Mouse (Mus musculus) liver, adult 2 months (tissue): ENCODE results near the gene Hdhd3.

ENCODE experiments used
- CTCF ChIP-seq: fragments of 200-500 bp; IDR thresholded peaks from 2 replicates; pipeline ENCODE4 v1.5.1; 2011; ENCODE audit warnings: low read depth, low read length, control low read depth
- POLR2A ChIP-seq: fragments of 200-500 bp; IDR thresholded peaks from 2 replicates; pipeline ENCODE4 v1.6.1; 2011; ENCODE audit warnings: low read length, control low read depth; ENCODE audit not compliant: insufficient read depth; ENCODE audit errors: extremely low read depth

GRCm38 (mm10) chr4:62517538-62518415 lies 14.5 kb upstream of the Hdhd3 start:
- TF ChIP-seq POLR2A (no peak), CTCF (no peak)
